Mouse (Mus musculus): ENCODE measurements around the gene Ndufa3.

- no peak for TF ChIP-seq E2F4 (IDR thresholded peaks at IDR 0.05; ENCODE audit: borderline replicate concordance, low read depth, low read length)
- TF ChIP-seq POLR2A (IDR thresholded peaks at IDR 0.05; ENCODE audit: control insufficient read depth in 1 of 2, insufficient read depth in 1 of 2, low read depth in 1 of 2, low read length in 2 of 2, poor library complexity in 1 of 2): no peak
- no peak for TF ChIP-seq GATA1 (IDR thresholded peaks at IDR 0.05; ENCODE audit: low read depth, low read length)
- TF ChIP-seq CTCF (IDR thresholded peaks at IDR 0.05 in 2 of 3, conservative IDR thresholded peaks at IDR 0.05 in 1 of 3; ENCODE audit: control insufficient read depth in 1 of 3, insufficient read depth in 1 of 3, low read depth in 2 of 3, low read length in 3 of 3, poor library complexity in 1 of 3, severe bottlenecking in 1 of 3): no peak
- TF ChIP-seq MAZ (IDR thresholded peaks at IDR 0.05; ENCODE audit: low read depth, low read length): no peak
- TF ChIP-seq ZNF384 (IDR thresholded peaks at IDR 0.05; ENCODE audit: low read depth, low read length): no peak
- TF ChIP-seq SIN3A (IDR thresholded peaks at IDR 0.05; ENCODE audit: low read length): no peak
Observed at GRCm38 (mm10) chr7:3587292-3587691, 29.9 kb upstream of the Ndufa3 start.
